Mouse (Mus musculus): ENCODE data around the gene Madd.

Madd gene

GRCm38 (mm10) chr2:91101124-91101740, 82.4 kb downstream of the Madd start:
- in situ Hi-C loops (cut with MboI, MseI), result loop anchor here in 1 of 2 experiments (10.0 kb wide), 1 partner anchor 66 kb away; the partner anchor contains the start of gene Rapsn

DNA sequence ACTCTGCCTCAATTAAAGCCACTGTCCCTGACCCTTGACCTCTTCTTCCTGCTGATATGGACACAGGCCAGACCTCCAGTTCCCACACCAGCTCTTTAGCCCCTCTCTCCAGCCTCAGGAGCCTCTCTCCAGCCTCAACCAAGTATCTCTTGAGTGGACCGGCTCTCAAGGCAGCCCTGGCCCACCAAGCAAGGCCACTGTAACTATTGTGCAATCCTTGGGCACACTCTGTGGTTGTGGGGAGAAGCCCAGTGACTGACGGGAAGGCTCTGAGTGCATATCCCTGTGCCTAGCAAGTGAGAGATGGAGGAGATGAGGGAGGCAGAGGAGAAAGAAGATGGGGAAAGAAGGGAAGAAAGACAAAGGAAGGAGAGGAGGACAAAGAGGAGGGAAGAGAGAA, 85.5 kb downstream of the Madd start:
- in situ Hi-C loops (cut with MboI, MseI), result loop anchor here in 1 of 2 experiments (5.0 kb wide), 1 partner anchor 61 kb away; the partner anchor contains the start of gene Rapsn

GRCm38 (mm10) chr2:91097015-91097414, 86.6 kb downstream of the Madd start:
- in situ Hi-C loops (cut with MboI, MseI), result loop anchor here in 1 of 2 experiments (5.0 kb wide), 1 partner anchor 60 kb away; the partner anchor contains the start of gene Rapsn

DNA sequence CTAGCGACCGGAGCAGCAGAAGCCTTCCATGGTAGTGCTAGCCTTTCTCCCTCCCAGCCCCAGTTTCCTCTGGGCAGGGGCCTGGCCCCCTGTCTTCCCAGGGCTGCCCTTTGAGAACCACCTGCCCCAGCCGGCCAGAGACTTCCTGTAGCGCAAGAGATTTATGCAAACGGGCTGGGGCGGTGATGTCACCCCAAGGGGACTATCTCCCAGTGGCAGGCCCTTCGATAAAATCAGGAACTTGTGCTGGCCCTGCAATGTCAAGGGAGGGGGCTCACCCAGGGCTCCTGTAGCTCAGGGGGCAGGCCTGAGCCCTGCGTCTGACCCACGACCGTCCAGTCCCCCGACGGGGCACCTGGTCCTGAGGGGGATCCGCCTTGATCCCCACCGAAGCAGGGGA, 87.1 kb downstream of the Madd start:
- in situ Hi-C loops (cut with MboI, MseI), result loop anchor here in 1 of 2 experiments (5.0 kb wide), 1 partner anchor 59 kb away; the partner anchor contains the start of gene Rapsn

- in situ Hi-C loops (cut with MboI, MseI), result no loop called here
Observed at GRCm38 (mm10) chr2:91090827-91091226, 92.8 kb downstream of the Madd start.

- in situ Hi-C loops (cut with MboI, MseI), result no loop called here
Observed at GRCm38 (mm10) chr2:91090208-91090607, 93.4 kb downstream of the Madd start.

DNA sequence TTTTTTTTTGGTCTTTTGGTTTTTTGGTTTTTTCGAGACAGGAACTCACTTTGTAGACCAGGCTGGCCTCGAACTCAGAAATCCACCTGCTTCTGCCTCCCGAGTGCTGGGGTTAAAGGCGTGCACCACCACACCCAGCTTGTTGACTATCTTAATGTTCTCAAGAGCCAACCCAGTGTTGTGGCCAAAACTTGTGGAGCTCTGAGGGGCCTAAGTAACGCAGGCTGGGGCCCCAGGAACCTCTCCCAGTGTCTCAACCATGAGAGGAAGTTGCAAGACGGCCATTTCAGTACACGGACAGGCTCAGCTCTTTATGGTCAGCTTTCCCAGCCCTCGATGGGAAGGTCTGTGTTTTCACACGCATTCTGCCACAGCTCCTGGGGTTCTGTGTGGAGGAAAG, 94.7 kb downstream of the Madd start:
- in situ Hi-C loops (cut with MboI, MseI), result no loop called here

DNA sequence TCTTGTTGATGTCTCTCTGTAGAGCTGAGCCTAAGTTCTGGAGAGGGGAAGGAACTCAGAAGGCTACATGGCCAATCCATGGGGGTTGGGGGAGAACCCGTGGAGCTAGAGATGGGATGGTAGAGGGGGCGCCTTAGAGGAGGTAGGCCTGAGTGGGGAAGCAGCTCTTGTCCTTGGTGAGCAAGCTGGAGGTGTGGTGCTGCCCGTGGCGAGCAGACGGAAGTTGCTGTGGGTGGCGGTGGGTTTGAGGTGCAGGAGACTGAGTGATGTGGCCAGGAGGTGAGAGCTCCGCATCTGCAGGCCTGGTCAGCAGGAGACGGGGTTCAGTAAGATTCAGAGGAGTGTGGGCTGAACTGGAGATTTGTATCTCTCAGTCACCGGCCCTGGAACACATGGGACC, 96.2 kb downstream of the Madd start:
- in situ Hi-C loops (cut with MboI, MseI), result no loop called here

Data from T-helper 17 cell (primary cell).